Mouse (Mus musculus): ENCODE results near the gene Pex6. TPM values are rescaled to one million over a fixed set of nuclear protein-coding genes. Genes with fewer than 3 reads are reported as not detected.
A peak's percentile ranks its signal among the peaks of the same experiment; 100 is the strongest.

Pex6 gene
- total RNA-seq (2021), result 10 to 100 TPM; 54.6 to 55.5 TPM
- long read RNA-seq, experiment 1, transcript Pex6-203 (16 exons, 3,383 nt), result minor isoform, 7 of 171 reads
- long read RNA-seq, experiment 1, transcript Pex6-201 (17 exons, 3,200 nt), result major isoform, 127 of 171 reads
- long read RNA-seq, experiment 1, partial matches to known transcripts, result 12 of 171 reads
- long read RNA-seq, experiment 1, other reads (novel, unspliced or antisense), result 25 of 171 reads
- long read RNA-seq, experiment 2, transcript Pex6-203 (16 exons, 3,383 nt), result minor isoform, 8 of 145 reads
- long read RNA-seq, experiment 2, transcript Pex6-201 (17 exons, 3,200 nt), result major isoform, 121 of 145 reads
- long read RNA-seq, experiment 2, partial matches to known transcripts, result 3 of 145 reads
- long read RNA-seq, experiment 2, other reads (novel, unspliced or antisense), result 13 of 145 reads

DNA sequence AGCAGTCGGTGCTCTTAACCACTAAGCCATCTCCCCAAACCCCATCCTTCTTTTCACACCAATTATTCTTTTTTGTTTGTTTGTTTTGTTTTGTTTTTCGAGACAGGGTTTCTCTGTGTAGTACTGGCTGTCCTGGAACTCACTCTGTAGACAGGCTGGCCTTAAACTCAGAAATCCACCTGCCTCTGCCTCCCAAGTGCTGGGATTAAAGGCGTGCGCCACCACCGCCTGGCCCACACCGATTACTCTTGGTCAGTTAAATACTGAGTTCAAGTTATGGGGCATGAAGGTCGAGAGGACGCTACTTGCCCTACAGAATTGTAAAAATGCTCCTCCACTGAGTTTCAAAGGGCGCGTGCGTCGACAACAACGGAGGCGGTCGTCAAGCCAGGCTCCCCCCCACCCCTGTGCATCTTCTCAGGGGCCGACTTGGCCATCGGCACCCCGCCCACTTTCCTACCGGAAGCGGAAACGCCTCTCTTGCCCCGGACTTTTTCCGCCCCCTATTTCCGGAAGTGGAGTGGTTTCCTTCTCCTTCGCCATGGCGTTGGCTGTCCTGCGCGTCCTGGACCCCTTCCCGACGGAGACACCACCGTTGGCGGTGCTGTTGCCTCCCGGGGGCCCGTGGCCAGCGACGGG, at the start of gene Pex6:
Gene Pex6, plus strand, starts transcription at position 505 of the 639 bp plus-strand sequence.
- Histone ChIP-seq H3K27ac (peak within 1 kb of the TSS; percentile 86), H3K4me3 (peak within 1 kb of the TSS; percentile 85)
- TF ChIP-seq CTCF (IDR thresholded peaks at IDR 0.05), result no peak
- intact Hi-C loops (cut with DNase I), result loop anchor here (1.0 kb wide), 1 partner anchor 31 kb away; the partner anchor contains the start of gene Klhdc3
- DNase-seq (ENCODE audit: extremely low spot score in 1 of 2, low spot score in 2 of 2), result peak; percentile 90

DNA sequence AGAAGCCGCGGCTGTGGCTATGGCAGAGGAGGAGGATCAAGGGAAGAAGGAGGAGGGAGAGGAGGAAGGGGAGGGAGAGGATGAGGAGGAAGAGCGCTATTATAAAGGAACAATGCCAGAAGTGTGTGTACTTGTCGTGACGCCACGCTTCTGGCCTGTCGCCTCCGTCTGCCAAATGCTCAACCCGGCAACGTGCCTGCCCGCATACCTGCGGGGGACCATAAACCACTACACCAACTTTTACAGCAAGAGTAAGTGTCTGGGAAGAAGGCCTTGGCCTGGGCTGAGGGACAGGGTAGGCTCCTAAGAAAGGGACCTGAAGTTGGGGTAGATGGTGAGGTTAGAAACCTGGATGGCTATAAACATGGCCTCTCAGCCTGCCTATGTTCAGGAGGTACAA, 49.3 kb upstream of the Pex6 start:
- no peak overlapping the region for H3K4me3 ChIP-seq
- no peak for TF ChIP-seq CTCF (IDR thresholded peaks at IDR 0.05)
- intact Hi-C loops (cut with DNase I), result no loop called here
- no peak for DNase-seq (ENCODE audit: extremely low spot score in 1 of 2, low spot score in 2 of 2)
- H3K27ac ChIP-seq, result no peak overlapping the region

DNA sequence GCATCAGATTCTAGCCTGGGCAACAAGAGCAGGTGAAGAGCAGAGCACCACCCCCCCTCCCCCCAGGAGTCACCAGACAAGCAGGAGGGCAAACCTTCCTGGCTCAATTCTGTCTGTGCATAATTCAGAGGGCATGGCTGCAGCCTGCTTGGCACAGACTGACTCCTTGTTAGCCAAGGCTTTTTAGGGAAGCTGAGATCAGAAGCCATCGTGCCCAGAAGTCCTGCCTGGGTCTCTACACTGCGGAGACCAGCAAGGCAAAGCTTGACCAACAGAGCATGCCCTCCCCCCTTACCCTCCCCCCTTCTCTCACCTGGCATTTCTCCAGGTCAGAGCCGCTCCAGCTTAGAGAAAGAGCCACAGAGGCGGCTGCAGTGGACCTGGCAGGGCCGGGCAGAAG, 48.5 kb upstream of the Pex6 start:
- Histone ChIP-seq H3K27ac (no peak overlapping the region), H3K4me3 (no peak overlapping the region)
- intact Hi-C loops (cut with DNase I), result no loop called here
- TF ChIP-seq CTCF (IDR thresholded peaks at IDR 0.05), result no peak
- no peak for DNase-seq (ENCODE audit: extremely low spot score in 1 of 2, low spot score in 2 of 2)

DNA sequence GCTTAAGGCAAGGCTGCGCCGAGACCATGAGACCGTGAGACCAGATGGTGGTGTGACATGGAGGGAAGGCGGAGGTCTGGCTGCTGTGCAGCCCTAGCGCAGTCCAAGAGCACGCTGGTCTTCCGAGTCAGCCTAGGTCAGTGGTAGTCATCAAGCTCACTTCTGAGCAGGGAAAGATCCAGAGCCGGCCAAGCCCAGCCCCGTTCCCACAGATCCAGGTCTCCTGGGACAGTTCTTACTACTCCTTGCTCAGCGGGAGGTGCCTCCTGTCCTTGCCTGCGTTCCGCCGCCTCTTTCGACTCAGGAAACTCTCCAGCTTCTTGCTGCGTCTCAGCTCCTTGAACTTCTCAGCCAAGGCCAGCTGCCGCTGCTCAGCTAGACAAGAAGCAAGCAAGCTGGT, 43.6 kb upstream of the Pex6 start:
- no peak overlapping the region for H3K27ac ChIP-seq
- no peak for TF ChIP-seq CTCF (IDR thresholded peaks at IDR 0.05)
- no peak for DNase-seq (ENCODE audit: extremely low spot score in 1 of 2, low spot score in 2 of 2)
- intact Hi-C loops (cut with DNase I), result no loop called here
- no peak overlapping the region for H3K4me3 ChIP-seq

- intact Hi-C loops (cut with DNase I), result no loop called here
- Histone ChIP-seq H3K4me3 (no peak overlapping the region), H3K27ac (no peak overlapping the region)
- TF ChIP-seq CTCF (IDR thresholded peaks at IDR 0.05), result no peak
- DNase-seq (ENCODE audit: extremely low spot score in 1 of 2, low spot score in 2 of 2), result no peak
These were observed 41.4 kb upstream of the Pex6 start for GRCm38 (mm10) chr17:46669911-46670310.

DNA sequence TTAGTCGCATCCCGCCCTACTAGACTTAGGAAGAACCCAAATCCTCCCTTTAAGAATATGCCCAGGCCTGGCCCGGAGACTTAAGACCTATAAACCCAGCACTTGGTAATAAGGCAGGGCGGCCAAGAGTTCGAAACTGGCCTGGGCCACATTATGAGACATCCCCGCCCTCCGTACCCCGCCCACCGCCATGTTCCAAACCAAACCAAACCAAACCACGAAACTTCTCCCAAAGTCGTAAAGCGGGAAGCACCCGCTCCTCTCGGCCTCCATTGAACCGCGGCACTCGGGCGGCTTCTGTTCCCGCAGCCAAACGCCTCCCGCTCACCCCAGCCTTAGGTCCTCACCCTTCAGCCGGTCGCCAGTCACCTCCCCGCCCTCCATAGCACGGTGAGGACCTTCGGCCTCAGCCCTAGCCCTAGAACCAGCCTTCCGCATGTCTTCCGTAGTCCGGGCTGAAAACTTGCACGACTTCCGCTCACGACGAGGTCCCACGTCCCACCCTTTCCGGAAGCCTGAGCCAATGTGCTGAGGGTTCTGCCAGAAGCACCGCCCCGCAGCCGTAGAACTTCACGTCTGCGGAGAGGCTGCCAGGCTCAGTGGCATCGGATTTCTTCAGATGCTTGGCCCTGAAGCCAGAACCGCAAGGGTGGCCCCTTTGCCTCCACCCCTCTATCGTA, 37.3 kb upstream of the Pex6 start, which contains the start of gene Rrp36:
Gene Rrp36, minus strand, starts transcription at position 503 of the 680 bp plus-strand sequence.
- intact Hi-C loops (cut with DNase I), result loop anchor here (2.0 kb wide), 1 partner anchor 23 kb away; the partner anchor contains the start of gene Cul7
- TF ChIP-seq CTCF (IDR thresholded peaks at IDR 0.05), result no peak
- peak within 1 kb of the TSS; percentile 79 for H3K27ac ChIP-seq
- H3K4me3 ChIP-seq, result peak within 1 kb of the TSS; percentile 63
- peak; percentile 85 to 88 for DNase-seq (ENCODE audit: extremely low spot score in 1 of 2, low spot score in 2 of 2)

DNA sequence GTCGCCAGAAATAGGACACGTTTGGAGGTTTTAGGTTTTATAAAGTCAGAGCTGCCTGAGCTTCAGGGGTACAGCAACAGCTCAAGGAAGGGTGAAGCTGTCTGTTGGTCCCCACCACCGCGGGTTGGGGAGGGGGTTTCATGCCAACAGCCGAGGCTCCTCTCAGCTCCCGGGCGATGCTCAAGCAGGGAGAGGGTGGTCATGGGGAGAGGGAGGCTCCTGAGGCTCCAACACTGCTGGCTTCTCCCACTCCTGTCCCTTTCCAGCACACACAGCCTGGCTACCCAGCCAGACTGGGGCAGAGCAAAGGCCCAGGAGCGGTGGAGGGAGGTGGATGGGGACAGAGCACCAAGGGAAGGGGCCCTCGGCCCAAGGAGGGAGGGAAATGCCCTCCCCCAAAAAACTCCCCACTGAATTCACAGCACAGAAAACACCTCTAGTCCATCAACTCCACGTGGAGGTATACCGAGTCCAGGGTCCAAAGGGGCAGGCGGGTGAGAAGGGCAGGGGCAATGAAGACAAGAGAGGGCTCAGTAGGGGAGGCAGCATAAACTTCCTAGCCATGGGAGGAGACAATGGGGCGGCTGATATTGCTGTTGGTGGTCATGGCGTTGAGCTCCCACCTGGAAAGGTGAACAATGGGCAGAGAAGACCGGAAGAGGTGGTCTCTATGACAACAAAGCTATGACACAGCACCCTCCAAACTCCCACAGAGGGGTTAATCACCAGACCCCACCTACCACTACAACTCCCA, 36.6 kb upstream of the Pex6 start:
- DNase-seq (ENCODE audit: extremely low spot score in 1 of 2, low spot score in 2 of 2), result no peak
- no peak for TF ChIP-seq CTCF (IDR thresholded peaks at IDR 0.05)
- H3K4me3 ChIP-seq, result peak overlapping the region; percentile 63
- intact Hi-C loops (cut with DNase I), result loop anchor here (2.0 kb wide), 1 partner anchor 24 kb away; the partner anchor contains the start of gene Cul7
- H3K27ac ChIP-seq, result peak overlapping the region; percentile 79

- no peak for DNase-seq (ENCODE audit: extremely low spot score in 1 of 2, low spot score in 2 of 2)
- intact Hi-C loops (cut with DNase I), result no loop called here
- H3K4me3 ChIP-seq, result peak within 1 kb of the TSS; percentile 96
- H3K27ac ChIP-seq, result no peak within 1 kb of the TSS
- no peak for TF ChIP-seq CTCF (IDR thresholded peaks at IDR 0.05)
These were observed 32.8 kb upstream of the Pex6 start, which contains the start of gene Mea1 for GRCm38 (mm10) chr17:46678416-46678815. Gene Mea1, plus strand, starts transcription at chr17:46678793.

DNA sequence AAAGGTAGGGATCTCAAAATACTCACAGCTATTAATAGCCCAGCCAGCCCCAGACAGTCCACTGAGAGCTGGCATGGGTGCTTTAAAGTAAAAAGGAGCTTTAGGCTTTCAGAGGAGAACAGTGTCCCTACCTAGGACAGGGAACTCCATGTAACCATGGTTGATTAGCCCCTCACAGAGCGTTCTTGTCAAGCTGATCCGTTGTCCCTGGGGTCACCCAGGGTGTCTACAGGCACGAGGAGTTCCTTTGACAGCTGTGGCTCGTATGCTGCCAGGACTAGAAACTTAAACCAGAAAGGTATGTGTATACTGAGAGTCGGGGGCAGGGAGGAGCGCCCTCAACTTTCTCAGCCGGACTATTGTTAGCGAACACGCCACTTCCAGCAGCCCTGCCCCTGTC, 32.4 kb upstream of the Pex6 start:
- no peak for DNase-seq (ENCODE audit: extremely low spot score in 1 of 2, low spot score in 2 of 2)
- H3K27ac ChIP-seq, result no peak overlapping the region
- TF ChIP-seq CTCF (IDR thresholded peaks at IDR 0.05), result no peak
- H3K4me3 ChIP-seq, result peak overlapping the region; percentile 96; the same call in 1 of the 2 replicates
- intact Hi-C loops (cut with DNase I), result no loop called here

DNA sequence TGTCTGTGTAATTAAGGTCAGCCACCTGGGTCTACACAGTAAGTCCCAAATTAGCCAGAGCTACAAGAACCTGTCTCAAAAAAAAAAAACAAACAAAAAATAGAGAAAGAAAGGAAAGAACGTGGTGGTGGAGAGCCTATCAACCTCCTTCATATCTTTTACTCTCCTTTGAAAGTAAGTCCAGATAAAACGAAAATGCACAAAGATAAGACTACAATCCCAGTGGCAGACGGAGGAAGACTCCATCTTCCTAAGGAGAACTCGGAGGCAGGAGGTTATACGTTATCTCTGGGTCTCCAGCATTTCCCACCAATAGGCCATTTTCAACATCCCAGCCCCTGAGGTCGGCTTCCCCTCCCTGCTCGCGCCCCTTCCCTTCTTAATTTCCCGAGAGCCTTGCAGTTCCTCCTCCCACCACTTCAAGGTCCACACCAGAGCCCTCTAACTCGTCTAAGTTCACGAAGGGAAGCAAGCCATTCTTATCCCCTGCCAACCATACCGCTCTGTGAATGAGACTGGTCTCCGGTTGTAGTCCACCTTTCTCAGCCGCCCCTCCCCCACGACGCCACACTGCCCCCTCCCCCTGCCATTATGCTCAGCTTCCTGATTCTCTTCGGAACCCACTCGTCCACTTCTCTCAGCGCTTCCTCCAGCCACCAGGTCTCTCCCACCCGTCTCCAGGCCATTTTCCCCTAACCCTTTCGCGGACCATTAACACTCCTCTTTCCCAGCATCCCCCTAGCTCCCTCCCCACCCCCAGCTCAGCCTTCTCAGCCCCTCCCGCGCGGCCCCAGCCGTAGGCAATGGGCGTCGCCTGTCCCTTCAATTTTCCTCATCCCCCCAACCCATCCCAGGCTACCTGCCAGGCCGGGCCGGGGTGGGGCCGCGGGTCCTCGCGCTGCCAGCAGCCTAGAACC, 31.2 kb upstream of the Pex6 start:
- intact Hi-C loops (cut with DNase I), result loop anchor here (1.0 to 2.0 kb wide), 2 partner anchors 25 to 31 kb away; partner anchors contain the start of genes Pex6 and Ppp2r5d
- no peak for DNase-seq (ENCODE audit: extremely low spot score in 1 of 2, low spot score in 2 of 2)
- TF ChIP-seq CTCF (IDR thresholded peaks at IDR 0.05), result peak; percentile 48
- peak overlapping the region; percentile 86 for H3K27ac ChIP-seq
- peak overlapping the region; percentile 96 for H3K4me3 ChIP-seq
